Mouse (Mus musculus) lung, embryonic 14.5 days (tissue): ENCODE measurements around the gene Kpna2. TPM values are rescaled to one million over a fixed set of nuclear protein-coding genes. Genes with fewer than 3 reads are reported as not detected.
"Not testable (repeated sequence)": the region's sequence is repeated elsewhere in the genome, so short reads cannot be mapped to it uniquely, and the experiment has no call there.

Experiments
- ATAC-seq: fragments of 200-750 bp; cut with Nextera tagmentation; 2 replicates; pipeline ENCODE4 v1.8.0; 2017; ENCODE audit warnings: mild to moderate bottlenecking, moderate TSS enrichment, moderate library complexity; ENCODE audit not compliant: insufficient read depth
- DNase-seq: peaks from one replicate; pipeline ENCODE4 v3.0.0-alpha.2; 2015
- H3K27ac ChIP-seq: fragments of 300-500 bp; sonication (generic); 2 replicates; pipeline ENCODE4 v1.5.1; 2014; ENCODE audit warnings: low read depth, mild to moderate bottlenecking, moderate library complexity
- H3K27me3 ChIP-seq: fragments of 300-500 bp; sonication (generic); 2 replicates; pipeline ENCODE4 v1.6.1; 2014; ENCODE audit warnings: low read length, control low read depth; ENCODE audit not compliant: insufficient read depth
- H3K36me3 ChIP-seq: fragments of 300-500 bp; sonication (generic); 2 replicates; pipeline ENCODE4 v1.6.1; 2014; ENCODE audit warnings: control low read depth; ENCODE audit not compliant: insufficient read depth
- H3K4me1 ChIP-seq: fragments of 300-500 bp; sonication (generic); 2 replicates; pipeline ENCODE4 v1.6.1; 2014; ENCODE audit warnings: antibody characterized with exemption, control low read depth; ENCODE audit not compliant: insufficient read depth
- H3K4me2 ChIP-seq: fragments of 300-500 bp; sonication (generic); 2 replicates; pipeline ENCODE4 v1.6.1; 2014; ENCODE audit warnings: mild to moderate bottlenecking
- H3K4me3 ChIP-seq: fragments of 300-500 bp; sonication (generic); 2 replicates; pipeline ENCODE4 v1.5.1; 2014; ENCODE audit warnings: low read depth, low read length
- H3K9ac ChIP-seq: fragments of 300-500 bp; sonication (generic); 2 replicates; pipeline ENCODE4 v1.6.1; 2014
- H3K9me3 ChIP-seq: fragments of 300-500 bp; sonication (generic); 2 replicates; pipeline ENCODE4 v1.6.1; 2016; ENCODE audit warnings: low read depth, low read length, control low read depth
- CTCF ChIP-seq: IDR thresholded peaks from 2 replicates; pipeline ENCODE4 v1.5.1; 2016; ENCODE audit warnings: antibody characterized with exemption, low read depth
- WGBS: fragments of 180-500 bp; shearing (Covaris S2); extraction: QIAGEN DNeasy Blood & Tissue Kit; methylation state at CpG from one replicate; pipeline ENCODE4 v1.1.7; 2014; 5-methylcytosine and 5-hydroxymethylcytosine counted together
- polyA plus RNA-seq: library from polyadenylated mRNA; unstranded; fragments of >200 nt; fragmentation: Nextera tagmentation; extraction: Ambion mirVana; gene quantifications from 2 replicates; pipeline ENCODE4 v1.2.1, GENCODE M21; 2014

Kpna2 gene
- polyA plus RNA-seq, 1 experiment from 2014 or later: 575 TPM

GRCm38 (mm10) chr11:106994246-106995085, 4.9 kb downstream of the Kpna2 start:
- H3K4me1 ChIP-seq: peaks cover 9% of the 10 kb centered on the region
- no peak overlapping the region for H3K4me3 ChIP-seq
- ATAC-seq (no peak), DNase-seq (no peak)
- no peak overlapping the region for H3K27ac ChIP-seq
- no peak overlapping the region for H3K9ac ChIP-seq
- no peak for TF ChIP-seq CTCF
- H3K4me2 ChIP-seq: no peak overlapping the region
- peaks cover 77% of the 10 kb centered on the region for H3K36me3 ChIP-seq
- no peaks in the 10 kb centered on the region for H3K9me3 ChIP-seq
- H3K27me3 ChIP-seq: no peaks in the 10 kb centered on the region
- WGBS: 43% methylated on average over 3 of the region's 3 CpGs

GRCm38 (mm10) chr11:106987384-106987783, 12.0 kb downstream of the Kpna2 start:
- H3K9ac ChIP-seq: no peak overlapping the region
- WGBS: 86% methylated on average over 2 of the region's 2 CpGs
- ATAC-seq: no peak
- H3K4me2 ChIP-seq: no peak overlapping the region
- peaks cover 52% of the 10 kb centered on the region for H3K36me3 ChIP-seq
- no peak overlapping the region for H3K27ac ChIP-seq
- TF ChIP-seq CTCF: no peak
- no peaks in the 10 kb centered on the region for H3K27me3 ChIP-seq
- DNase-seq: no peak
- H3K4me3 ChIP-seq: no peak overlapping the region
- no peaks in the 10 kb centered on the region for H3K9me3 ChIP-seq
- no peaks in the 10 kb centered on the region for H3K4me1 ChIP-seq

GRCm38 (mm10) chr11:106985979-106986604, 13.2 kb downstream of the Kpna2 start:
- not testable (repeated sequence) for H3K4me3 ChIP-seq, H3K9ac ChIP-seq, H3K4me1 ChIP-seq, H3K4me2 ChIP-seq, H3K27me3 ChIP-seq, H3K9me3 ChIP-seq
- Histone ChIP-seq H3K36me3 (peaks cover 40% of the 10 kb centered on the region), H3K27ac (peak overlapping the region; percentile 47; the same call in 1 of the 2 replicates)
- 70% methylated on average over 9 of the region's 9 CpGs for WGBS
- ATAC-seq: peak; percentile 92
- peak; percentile 85 for DNase-seq

- Histone ChIP-seq H3K9me3 (no peaks in the 10 kb centered on the region), H3K36me3 (peaks cover 5% of the 10 kb centered on the region), H3K4me3 (no peak overlapping the region), H3K9ac (no peak overlapping the region), H3K27me3 (no peaks in the 10 kb centered on the region), H3K4me1 (no peaks in the 10 kb centered on the region), H3K4me2 (no peak overlapping the region), H3K27ac (no peak overlapping the region)
- DNase-seq: peak; percentile 44
- TF ChIP-seq CTCF: no peak
- no peak for ATAC-seq
- 18% methylated on average over 5 of the region's 5 CpGs for WGBS
Measured at GRCm38 (mm10) chr11:106982351-106982750, 17.0 kb downstream of the Kpna2 start.

- H3K4me2 ChIP-seq: no peak overlapping the region
- no peak for TF ChIP-seq CTCF
- no peaks in the 10 kb centered on the region for H3K36me3 ChIP-seq
- DNase-seq: no peak
- no peak overlapping the region for H3K27ac ChIP-seq
- no peak overlapping the region for H3K4me3 ChIP-seq
- no peaks in the 10 kb centered on the region for H3K9me3 ChIP-seq
- 49% methylated on average over 1 of the region's 1 CpGs for WGBS
- H3K27me3 ChIP-seq: no peaks in the 10 kb centered on the region
- H3K9ac ChIP-seq: no peak overlapping the region
- no peaks in the 10 kb centered on the region for H3K4me1 ChIP-seq
- no peak for ATAC-seq
Measured at GRCm38 (mm10) chr11:106981787-106982186, 17.6 kb downstream of the Kpna2 start.

GRCm38 (mm10) chr11:106980455-106980854, 18.9 kb downstream of the Kpna2 start:
- no peaks in the 10 kb centered on the region for H3K9me3 ChIP-seq
- H3K4me2 ChIP-seq: no peak overlapping the region
- no peak overlapping the region for H3K9ac ChIP-seq
- no peak overlapping the region for H3K4me3 ChIP-seq
- TF ChIP-seq CTCF: peak; percentile 87
- H3K36me3 ChIP-seq: no peaks in the 10 kb centered on the region
- ATAC-seq (peak; percentile 23; the same call in 1 of the 2 replicates), DNase-seq (peak; percentile 95)
- WGBS: 26% methylated on average over 7 of the region's 7 CpGs
- no peak overlapping the region for H3K27ac ChIP-seq
- peaks cover 7% of the 10 kb centered on the region; the same call in 1 of the 2 replicates for H3K4me1 ChIP-seq
- H3K27me3 ChIP-seq: no peaks in the 10 kb centered on the region

GRCm38 (mm10) chr11:106976194-106976593, 23.1 kb downstream of the Kpna2 start:
- peak overlapping the region; percentile 75 for H3K27ac ChIP-seq
- no peaks in the 10 kb centered on the region for H3K36me3 ChIP-seq
- no peak overlapping the region; the same call in 1 of the 2 replicates for H3K9ac ChIP-seq
- DNase-seq (peak; percentile 90), ATAC-seq (peak; percentile 86)
- 54% methylated on average over 8 of the region's 8 CpGs for WGBS
- no peaks in the 10 kb centered on the region for H3K27me3 ChIP-seq
- H3K4me2 ChIP-seq: 0 out of 2 replicates have a peak overlapping the region, but pooled peaks have one; percentile 31
- H3K4me3 ChIP-seq: no peak overlapping the region
- peaks cover 9% of the 10 kb centered on the region; the same call in 1 of the 2 replicates for H3K4me1 ChIP-seq
- H3K9me3 ChIP-seq: no peaks in the 10 kb centered on the region
- TF ChIP-seq CTCF: 0 out of 2 replicates have a peak, but pooled peaks have one; percentile 9
